Mouse (Mus musculus) brain, embryonic 14.5 days (tissue): Measurements from ENCODE around the gene Tmem88b. TPM values are rescaled to one million over a fixed set of nuclear protein-coding genes. Genes with fewer than 3 reads are reported as not detected.
A peak's percentile ranks its signal among the peaks of the same experiment; 100 is the strongest.

Experiments used
- DNase-seq: peaks from one replicate; pipeline ENCODE4 v3.0.0-alpha.2; 2011; ENCODE audit warnings: low read depth
- CTCF ChIP-seq: fragments of 200-500 bp; IDR thresholded peaks from 2 replicates; pipeline ENCODE4 v1.5.1; 2012; ENCODE audit warnings: inconsistent platforms, mild to moderate bottlenecking, moderate library complexity, borderline replicate concordance; ENCODE audit not compliant: insufficient read depth, insufficient read length; ENCODE audit errors: extremely low read depth
- POLR2A ChIP-seq: fragments of 200-500 bp; IDR thresholded peaks from 2 replicates; pipeline ENCODE4 v1.6.1; 2012; ENCODE audit warnings: mild to moderate bottlenecking, inconsistent platforms, borderline replicate concordance; ENCODE audit not compliant: poor library complexity, insufficient read depth, insufficient read length, severe bottlenecking; ENCODE audit errors: extremely low read depth
- polyA plus RNA-seq: library from polyadenylated mRNA; depleted of rRNA; stranded (reverse); fragments of >200 nt; gene quantifications from 2 replicates; pipeline ENCODE4 v1.2.3, GENCODE M21; 2012; rRNA removed

Tmem88b gene
- 1.4 and 1.5 TPM in 2 replicates for polyA plus RNA-seq

DNA sequence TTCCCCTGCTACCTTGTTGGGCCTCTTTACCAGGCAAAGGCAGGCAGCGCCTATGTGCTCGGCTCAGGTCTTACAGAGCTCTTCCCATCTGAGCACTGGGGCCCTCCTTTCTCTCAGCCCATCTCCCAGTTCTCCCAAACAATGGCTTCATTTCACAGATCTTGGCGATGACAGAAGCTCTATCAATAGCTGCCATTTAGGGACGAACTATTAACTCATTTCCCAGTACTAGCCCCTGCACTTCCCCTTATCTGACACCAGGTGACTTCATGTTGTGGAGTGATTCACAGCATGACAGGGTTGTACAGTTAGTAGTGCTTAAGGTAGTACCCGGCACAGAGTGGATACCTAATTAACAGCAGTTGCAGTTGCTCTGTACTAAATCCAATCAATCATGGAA, at the start of gene Tmem88b:
Gene Tmem88b, minus strand, starts transcription at position 56 of the 400 bp plus-strand sequence.
- no peak for DNase-seq
- TF ChIP-seq POLR2A (no peak), CTCF (no peak; the same call in 1 of the 2 replicates)

DNA sequence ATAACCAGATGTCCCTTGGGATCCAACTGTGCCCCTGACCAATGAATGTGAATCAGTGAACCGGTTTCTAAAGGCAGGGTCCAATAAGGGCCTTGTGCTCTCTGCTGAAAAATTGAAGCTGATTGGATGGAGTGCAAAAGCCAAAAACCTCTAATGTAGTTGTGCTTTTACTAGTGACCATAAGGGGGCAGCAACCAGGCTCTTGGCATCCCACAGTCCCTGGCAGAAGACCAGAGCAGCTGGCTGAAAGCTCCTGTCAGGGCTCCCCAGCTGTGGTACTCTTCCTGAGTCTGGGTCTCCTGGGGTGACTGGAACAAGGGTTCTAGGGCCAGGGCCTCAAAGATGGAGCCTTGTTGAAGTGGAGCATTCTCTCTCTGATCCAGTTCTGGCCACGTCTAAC, 48.2 kb upstream of the Tmem88b start:
- DNase-seq = peak; percentile 82

DNA sequence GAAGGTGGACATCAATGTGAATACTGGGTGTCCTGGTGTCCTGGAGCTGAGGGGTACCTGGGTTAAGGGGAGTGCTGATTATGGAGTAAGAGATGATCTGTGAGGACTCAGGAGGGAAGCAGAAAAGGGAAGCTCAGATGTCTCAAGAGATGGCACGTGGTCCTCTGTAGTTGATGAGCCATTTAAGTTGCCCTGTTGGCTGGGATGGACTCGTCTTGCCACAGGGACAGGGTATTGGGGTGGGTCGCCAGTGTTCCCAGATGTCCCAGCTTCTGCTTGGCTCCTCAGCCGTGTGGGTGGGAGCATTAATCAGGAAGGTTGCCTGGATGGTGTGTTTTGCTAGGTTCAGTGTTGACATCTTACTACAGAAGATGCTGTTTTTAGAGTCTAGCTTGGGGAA, 47.6 kb upstream of the Tmem88b start:
- no peak for DNase-seq
- TF ChIP-seq CTCF (no peak), POLR2A (no peak)

More for the DNA sequence above, 48.2 kb upstream of the Tmem88b start:
- TF ChIP-seq POLR2A (no peak), CTCF (peak; percentile 73)

DNA sequence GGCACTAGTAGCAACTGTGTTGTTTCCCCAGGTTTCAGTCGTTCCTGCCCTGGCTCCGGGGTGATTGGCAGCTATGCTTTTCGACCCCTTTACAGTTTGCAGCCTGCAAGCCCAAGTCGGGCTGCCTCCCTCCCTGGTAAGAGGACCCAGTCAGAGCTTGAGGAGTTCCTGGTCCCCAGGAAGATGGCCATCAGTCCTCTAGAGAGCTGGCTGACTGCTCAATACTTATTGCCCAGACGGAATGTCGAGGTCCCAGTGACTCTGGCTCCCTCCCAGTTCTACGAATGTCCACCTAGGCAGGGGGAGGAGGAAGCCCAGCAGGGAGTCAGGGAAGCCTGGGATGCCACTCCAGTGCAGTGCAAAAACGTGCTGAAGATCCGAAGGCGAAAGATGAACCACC, 46.6 kb upstream of the Tmem88b start:
- DNase-seq = no peak
- TF ChIP-seq CTCF (no peak), POLR2A (no peak)

DNA sequence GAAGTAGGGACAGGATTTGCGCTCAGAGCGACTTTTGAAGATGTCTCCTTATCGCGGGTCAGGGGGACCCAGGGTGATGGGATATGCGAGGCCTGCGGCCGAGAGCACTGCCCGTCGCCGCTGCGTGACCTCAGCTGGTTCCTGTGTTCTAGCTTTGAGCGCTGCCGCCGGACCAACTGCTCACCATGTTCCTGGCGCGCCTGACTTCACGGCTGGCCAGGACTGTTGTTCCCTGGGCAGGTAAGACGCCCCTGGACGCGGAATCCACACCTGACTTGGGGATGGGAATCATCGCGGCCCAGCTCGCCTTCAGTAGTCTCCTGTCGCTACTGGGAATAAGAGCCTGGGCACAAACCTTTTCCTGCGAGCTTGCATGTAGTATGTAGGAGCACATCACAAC, 46.2 kb upstream of the Tmem88b start:
- TF ChIP-seq POLR2A (no peak), CTCF (no peak)

DNA sequence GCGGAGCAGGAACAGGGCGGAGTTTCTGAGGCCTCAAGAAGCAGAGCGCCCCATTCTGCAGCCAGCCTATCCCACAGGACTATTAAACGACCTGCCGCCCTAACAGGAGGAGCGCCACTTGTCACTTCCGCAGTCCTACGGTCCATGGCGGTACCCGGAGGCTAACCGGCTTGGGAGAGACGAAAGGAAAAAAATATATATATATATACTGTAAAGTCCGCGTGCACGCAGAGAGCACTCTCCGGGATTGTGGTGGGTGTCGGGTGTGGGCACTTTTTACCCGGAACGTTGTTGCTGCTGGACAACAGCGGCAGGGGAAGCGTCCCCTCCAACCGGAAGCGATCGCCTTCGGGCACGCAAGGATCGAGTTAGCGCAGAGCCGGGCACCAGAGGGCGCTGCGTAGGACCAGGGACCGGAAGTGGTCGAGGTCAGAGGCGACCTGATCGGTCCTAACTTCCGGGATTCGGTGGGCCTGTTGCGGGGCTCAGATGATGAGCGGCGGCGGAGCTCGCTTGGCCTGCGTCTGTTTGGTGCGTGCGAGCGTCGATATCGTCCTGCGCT, 45.6 kb upstream of the Tmem88b start, which contains the start of gene Aurkaip1:
Gene Aurkaip1, plus strand, starts transcription at position 68 of the 562 bp plus-strand sequence.
- DNase-seq = peak; percentile 99
- TF ChIP-seq POLR2A (peak; percentile 46; the same call in 1 of the 2 replicates), CTCF (peak; percentile 92)

More for the DNA sequence above, 46.2 kb upstream of the Tmem88b start:
- DNase-seq = no peak

DNA sequence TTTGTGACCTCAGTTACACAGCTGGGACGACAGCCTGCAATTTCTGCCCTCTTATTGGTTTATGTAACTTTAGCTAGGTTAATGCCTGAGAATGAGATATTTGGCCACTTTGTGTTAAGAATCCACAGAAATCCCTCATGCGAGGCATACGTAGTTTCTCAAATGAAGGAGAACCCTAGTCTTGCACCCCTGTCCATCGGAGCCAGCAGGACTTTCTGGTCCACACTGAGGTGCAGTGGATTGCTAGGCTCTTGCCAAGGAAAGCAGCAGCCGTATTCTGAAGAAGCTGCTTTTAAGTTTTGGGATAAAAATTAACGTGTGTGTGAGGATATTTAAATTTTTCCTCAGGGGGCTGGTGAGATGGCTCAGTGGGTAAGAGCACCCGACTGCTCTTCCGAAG, 44.9 kb upstream of the Tmem88b start:
- no peak for TF ChIP-seq CTCF
- no peak for TF ChIP-seq POLR2A
- DNase-seq = no peak

DNA sequence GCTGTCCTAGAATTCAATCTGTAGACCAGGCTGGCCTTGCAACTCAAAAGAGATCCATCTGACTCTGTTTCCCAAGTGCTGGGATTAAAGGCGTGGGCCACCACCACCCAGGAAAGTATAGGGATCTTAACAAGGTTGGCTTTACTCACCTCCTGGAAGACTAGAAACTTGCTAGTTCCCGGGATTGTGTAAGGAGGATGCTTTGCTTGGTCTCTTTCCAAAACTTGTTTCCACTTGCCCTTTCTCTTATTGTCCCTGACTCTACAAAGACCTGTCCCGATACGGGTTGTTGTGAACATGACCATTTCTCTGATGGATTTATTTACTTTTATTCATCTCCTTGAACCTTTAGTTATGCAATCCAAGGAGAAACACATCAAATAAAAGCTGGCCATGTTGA, 44.2 kb upstream of the Tmem88b start:
- DNase-seq = no peak
- no peak for TF ChIP-seq CTCF
- TF ChIP-seq POLR2A = no peak

DNA sequence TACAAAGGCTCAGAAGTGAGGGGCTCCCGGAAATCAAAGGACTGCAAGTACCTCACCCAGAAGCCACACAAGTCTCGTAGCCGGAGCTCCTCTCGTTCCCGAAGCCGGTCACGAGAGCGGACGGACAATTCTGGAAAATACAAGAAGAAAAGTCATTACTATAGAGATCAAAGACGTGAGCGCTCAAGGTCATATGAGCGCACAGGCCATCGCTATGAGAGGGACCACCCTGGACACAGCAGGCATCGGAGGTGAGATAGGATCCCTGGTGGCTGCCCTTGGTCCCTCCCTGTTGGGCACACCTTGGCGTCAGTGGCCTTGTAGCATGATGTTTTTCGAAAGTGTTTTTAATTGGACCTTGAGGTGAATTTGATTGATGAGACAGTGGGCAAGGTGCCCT, 37.8 kb upstream of the Tmem88b start:
- TF ChIP-seq POLR2A (no peak), CTCF (no peak)

DNA sequence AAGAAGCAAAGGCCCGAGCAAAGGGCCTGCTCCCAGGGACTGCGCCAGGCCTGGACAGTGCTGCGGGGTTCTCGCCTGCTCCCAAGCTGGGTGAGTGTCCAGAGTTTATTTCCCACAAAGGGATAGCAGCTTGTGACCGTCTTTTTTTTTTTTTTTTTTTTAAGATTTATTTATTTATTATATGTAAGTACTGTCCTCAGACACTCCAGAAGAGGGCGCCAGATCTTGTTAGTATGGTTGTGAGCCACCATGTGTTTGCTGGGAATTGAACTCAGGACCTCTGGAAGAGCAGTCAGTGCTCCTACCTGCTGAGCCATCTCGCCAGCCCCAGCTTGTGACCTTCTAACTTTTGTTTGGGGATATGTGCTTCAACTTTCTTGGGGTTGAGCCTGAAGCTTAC, 35.4 kb upstream of the Tmem88b start:
- TF ChIP-seq POLR2A (no peak), CTCF (no peak)
- peak; percentile 36 for DNase-seq

More for the DNA sequence above, 37.8 kb upstream of the Tmem88b start:
- DNase-seq = no peak

DNA sequence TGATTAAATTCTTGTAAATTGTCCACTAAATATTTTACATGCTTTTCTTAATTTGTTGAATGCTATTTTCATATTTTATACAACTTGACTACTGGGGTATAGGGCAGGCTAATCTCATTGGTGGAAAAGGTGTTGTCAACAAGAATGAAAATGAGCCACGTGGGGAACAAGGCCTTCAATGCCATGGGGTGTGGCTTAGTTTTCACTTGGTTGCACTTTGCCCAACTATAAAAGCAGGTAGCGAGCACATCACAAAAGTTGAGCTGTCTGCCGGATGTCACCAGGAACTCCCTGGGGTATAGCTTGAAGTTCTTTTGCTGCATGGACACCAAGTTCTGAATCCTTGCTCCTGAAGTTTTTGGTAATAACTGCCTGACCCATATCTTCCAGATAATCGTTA, 31.9 kb upstream of the Tmem88b start:
- TF ChIP-seq CTCF (no peak), POLR2A (no peak)
- no peak for DNase-seq

DNA sequence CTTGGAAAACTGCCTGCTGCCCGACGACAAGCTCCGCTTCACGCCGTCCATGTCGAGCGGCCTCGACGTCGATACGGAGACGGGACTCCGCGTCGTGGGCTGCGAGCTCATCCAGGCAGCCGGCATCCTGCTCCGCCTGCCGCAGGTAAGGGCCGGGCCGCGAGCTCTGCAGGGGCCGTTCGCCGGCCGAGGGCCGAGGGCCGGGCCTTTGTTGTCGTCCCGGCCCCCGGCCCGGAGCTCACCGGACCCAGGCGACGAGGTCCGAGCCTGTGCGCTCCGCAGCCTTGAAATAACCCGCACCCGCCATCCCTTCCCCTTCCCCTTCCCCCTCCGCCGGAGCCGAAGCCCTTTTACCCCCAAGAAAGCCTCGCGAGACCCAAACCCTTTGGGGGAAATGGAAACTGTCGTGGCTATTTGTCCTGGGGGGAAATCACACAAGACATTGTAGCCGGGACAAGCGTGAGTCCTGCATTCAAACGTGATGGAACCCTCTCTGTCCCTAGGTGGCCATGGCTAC, 27.0 kb upstream of the Tmem88b start:
- TF ChIP-seq CTCF = no peak
- peak; percentile 41 for DNase-seq
